Mouse (Mus musculus): ENCODE data around the gene Aup1. TPM values are rescaled to one million over a fixed set of nuclear protein-coding genes. Genes with fewer than 3 reads are reported as not detected.

Aup1 gene
- polyA plus RNA-seq, 1 experiment from 2014 or later: 144 TPM

- Histone ChIP-seq H3K27ac (ENCODE audit: low read depth, low read length) (no peak overlapping the region), H3K9ac (ENCODE audit: low read depth, low read length) (no peak overlapping the region), H3K36me3 (ENCODE audit: control insufficient read depth, insufficient read depth, low read length) (peaks cover 18% of the 10 kb centered on the region), H3K4me1 (ENCODE audit: control insufficient read depth, insufficient read depth, low read length) (peaks cover 48% of the 10 kb centered on the region), H3K4me3 (ENCODE audit: low read length) (no peak overlapping the region), H3K9me3 (ENCODE audit: control insufficient read depth, low read length) (no peaks in the 10 kb centered on the region), H3K4me2 (replicated peaks; ENCODE audit: low read depth, low read length) (no peak overlapping the region), H3K27me3 (ENCODE audit: control insufficient read depth, insufficient read depth, low read length) (peaks cover 23% of the 10 kb centered on the region; the same call in 1 of the 2 replicates)
- no peak for ATAC-seq (ENCODE audit: low FRiP score, low TSS enrichment)
- 13% methylated on average over 5 of the region's 5 CpGs for WGBS
Observed at GRCm38 (mm10) chr6:83083497-83083896, 29.2 kb downstream of the Aup1 start.

GRCm38 (mm10) chr6:83084477-83084876 is 30.2 kb downstream of the Aup1 start:
- peak overlapping the region; percentile 21 for H3K4me2 ChIP-seq (replicated peaks; ENCODE audit: low read depth, low read length)
- H3K27ac ChIP-seq (ENCODE audit: low read depth, low read length): peak overlapping the region; percentile 44; the same call in 1 of the 2 replicates
- H3K4me1 ChIP-seq (ENCODE audit: control insufficient read depth, insufficient read depth, low read length): peaks cover 41% of the 10 kb centered on the region
- peaks cover 27% of the 10 kb centered on the region; the same call in 1 of the 2 replicates for H3K27me3 ChIP-seq (ENCODE audit: control insufficient read depth, insufficient read depth, low read length)
- H3K36me3 ChIP-seq (ENCODE audit: control insufficient read depth, insufficient read depth, low read length): peaks cover 18% of the 10 kb centered on the region
- 0 out of 2 replicates have a peak overlapping the region, but pooled peaks have one; percentile 1 for H3K9ac ChIP-seq (ENCODE audit: low read depth, low read length)
- no peaks in the 10 kb centered on the region for H3K9me3 ChIP-seq (ENCODE audit: control insufficient read depth, low read length)
- peak; percentile 43 for ATAC-seq (ENCODE audit: low FRiP score, low TSS enrichment)
- H3K4me3 ChIP-seq (ENCODE audit: low read length): no peak overlapping the region
- WGBS: 6% methylated on average over 6 of the region's 6 CpGs

- H3K9ac ChIP-seq (ENCODE audit: low read depth, low read length): peak within 1 kb of the TSS; percentile 45; the same call in 1 of the 2 replicates
- peak within 1 kb of the TSS; percentile 49 for H3K4me2 ChIP-seq (replicated peaks; ENCODE audit: low read depth, low read length)
- H3K4me3 ChIP-seq (ENCODE audit: low read length): peak within 1 kb of the TSS; percentile 33
- no peak within 1 kb of the TSS for H3K27ac ChIP-seq (ENCODE audit: low read depth, low read length)
- H3K4me1 ChIP-seq (ENCODE audit: control insufficient read depth, insufficient read depth, low read length): peaks cover 37% of the 10 kb centered on the region
- no peaks in the 10 kb centered on the region for H3K9me3 ChIP-seq (ENCODE audit: control insufficient read depth, low read length)
- peaks cover 27% of the 10 kb centered on the region; the same call in 1 of the 2 replicates for H3K27me3 ChIP-seq (ENCODE audit: control insufficient read depth, insufficient read depth, low read length)
- peaks cover 2% of the 10 kb centered on the region; the same call in 1 of the 2 replicates for H3K36me3 ChIP-seq (ENCODE audit: control insufficient read depth, insufficient read depth, low read length)
- ATAC-seq (ENCODE audit: low FRiP score, low TSS enrichment): peak; percentile 28; the same call in 1 of the 2 replicates
- WGBS: 2% methylated on average over 42 of the region's 42 CpGs
Observed at GRCm38 (mm10) chr6:83086121-83087035, 32.1 kb downstream of the Aup1 start, which contains the start of gene Lbx2. Gene Lbx2, plus strand, starts transcription at chr6:83086367.

- Histone ChIP-seq H3K4me3 (ENCODE audit: low read length) (peak overlapping the region; percentile 33), H3K9ac (ENCODE audit: low read depth, low read length) (peak overlapping the region; percentile 2; the same call in 1 of the 2 replicates), H3K27ac (ENCODE audit: low read depth, low read length) (no peak overlapping the region), H3K9me3 (ENCODE audit: control insufficient read depth, low read length) (no peaks in the 10 kb centered on the region), H3K27me3 (ENCODE audit: control insufficient read depth, insufficient read depth, low read length) (peaks cover 27% of the 10 kb centered on the region; the same call in 1 of the 2 replicates), H3K36me3 (ENCODE audit: control insufficient read depth, insufficient read depth, low read length) (0 out of 2 replicates have a peak, but pooled peaks cover 2% of the 10 kb centered on the region), H3K4me2 (replicated peaks; ENCODE audit: low read depth, low read length) (peak overlapping the region; percentile 49), H3K4me1 (ENCODE audit: control insufficient read depth, insufficient read depth, low read length) (peaks cover 37% of the 10 kb centered on the region)
- ATAC-seq (ENCODE audit: low FRiP score, low TSS enrichment): no peak
- WGBS: 2% methylated on average over 47 of the region's 47 CpGs
Observed at GRCm38 (mm10) chr6:83087205-83087925, 33.0 kb downstream of the Aup1 start.

GRCm38 (mm10) chr6:83087926-83088260 is 33.6 kb downstream of the Aup1 start:
- H3K36me3 ChIP-seq (ENCODE audit: control insufficient read depth, insufficient read depth, low read length): 0 out of 2 replicates have a peak, but pooled peaks cover under 1% of the 10 kb centered on the region
- peak overlapping the region; percentile 49 for H3K4me2 ChIP-seq (replicated peaks; ENCODE audit: low read depth, low read length)
- no peak for ATAC-seq (ENCODE audit: low FRiP score, low TSS enrichment)
- peaks cover 27% of the 10 kb centered on the region; the same call in 1 of the 2 replicates for H3K27me3 ChIP-seq (ENCODE audit: control insufficient read depth, insufficient read depth, low read length)
- 22% methylated on average over 9 of the region's 9 CpGs for WGBS
- peak overlapping the region; percentile 33; the same call in 1 of the 2 replicates for H3K4me3 ChIP-seq (ENCODE audit: low read length)
- H3K9me3 ChIP-seq (ENCODE audit: control insufficient read depth, low read length): no peaks in the 10 kb centered on the region
- peaks cover 41% of the 10 kb centered on the region for H3K4me1 ChIP-seq (ENCODE audit: control insufficient read depth, insufficient read depth, low read length)
- no peak overlapping the region for H3K27ac ChIP-seq (ENCODE audit: low read depth, low read length)
- peak overlapping the region; percentile 2; the same call in 1 of the 2 replicates for H3K9ac ChIP-seq (ENCODE audit: low read depth, low read length)

GRCm38 (mm10) chr6:83092416-83093127 is 38.3 kb downstream of the Aup1 start:
- H3K4me2 ChIP-seq (replicated peaks; ENCODE audit: low read depth, low read length): no peak overlapping the region
- no peak overlapping the region for H3K4me3 ChIP-seq (ENCODE audit: low read length)
- 35% methylated on average over 6 of the region's 6 CpGs for WGBS
- H3K9ac ChIP-seq (ENCODE audit: low read depth, low read length): no peak overlapping the region
- no peak overlapping the region for H3K27ac ChIP-seq (ENCODE audit: low read depth, low read length)
- peaks cover 10% of the 10 kb centered on the region; the same call in 1 of the 2 replicates for H3K4me1 ChIP-seq (ENCODE audit: control insufficient read depth, insufficient read depth, low read length)
- ATAC-seq (ENCODE audit: low FRiP score, low TSS enrichment): no peak
- no peaks in the 10 kb centered on the region; the same call in 1 of the 2 replicates for H3K9me3 ChIP-seq (ENCODE audit: control insufficient read depth, low read length)
- no peaks in the 10 kb centered on the region for H3K36me3 ChIP-seq (ENCODE audit: control insufficient read depth, insufficient read depth, low read length)
- H3K27me3 ChIP-seq (ENCODE audit: control insufficient read depth, insufficient read depth, low read length): peaks cover 12% of the 10 kb centered on the region; the same call in 1 of the 2 replicates

- 53% methylated on average over 6 of the region's 6 CpGs for WGBS
- ATAC-seq (ENCODE audit: low FRiP score, low TSS enrichment): no peak
Observed at GRCm38 (mm10) chr6:83095968-83096367, 41.6 kb downstream of the Aup1 start.

GRCm38 (mm10) chr6:83098411-83098810 is 44.1 kb downstream of the Aup1 start:
- Histone ChIP-seq H3K4me3 (ENCODE audit: low read length) (no peak overlapping the region), H3K4me1 (ENCODE audit: control insufficient read depth, insufficient read depth, low read length) (peaks cover 11% of the 10 kb centered on the region), H3K4me2 (replicated peaks; ENCODE audit: low read depth, low read length) (no peak overlapping the region), H3K9ac (ENCODE audit: low read depth, low read length) (no peak overlapping the region), H3K36me3 (ENCODE audit: control insufficient read depth, insufficient read depth, low read length) (no peaks in the 10 kb centered on the region), H3K27me3 (ENCODE audit: control insufficient read depth, insufficient read depth, low read length) (no peaks in the 10 kb centered on the region), H3K27ac (ENCODE audit: low read depth, low read length) (no peak overlapping the region; the same call in 1 of the 2 replicates), H3K9me3 (ENCODE audit: control insufficient read depth, low read length) (no peaks in the 10 kb centered on the region; the same call in 1 of the 2 replicates)
- 23% methylated on average over 2 of the region's 2 CpGs for WGBS
- ATAC-seq (ENCODE audit: low FRiP score, low TSS enrichment): no peak

More at GRCm38 (mm10) chr6:83095968-83096367, 41.6 kb downstream of the Aup1 start:
- Histone ChIP-seq H3K9ac (ENCODE audit: low read depth, low read length) (no peak overlapping the region), H3K27ac (ENCODE audit: low read depth, low read length) (no peak overlapping the region), H3K36me3 (ENCODE audit: control insufficient read depth, insufficient read depth, low read length) (no peaks in the 10 kb centered on the region), H3K4me3 (ENCODE audit: low read length) (no peak overlapping the region), H3K4me1 (ENCODE audit: control insufficient read depth, insufficient read depth, low read length) (0 out of 2 replicates have a peak, but pooled peaks cover 5% of the 10 kb centered on the region), H3K27me3 (ENCODE audit: control insufficient read depth, insufficient read depth, low read length) (no peaks in the 10 kb centered on the region), H3K9me3 (ENCODE audit: control insufficient read depth, low read length) (no peaks in the 10 kb centered on the region; the same call in 1 of the 2 replicates), H3K4me2 (replicated peaks; ENCODE audit: low read depth, low read length) (no peak overlapping the region)

Measured in kidney, embryonic 14.5 days (tissue).